Mouse (Mus musculus) lung, embryonic 14.5 days (tissue): ENCODE data around the gene Sema4a. TPM values are rescaled to one million over a fixed set of nuclear protein-coding genes. Genes with fewer than 3 reads are reported as not detected.
A peak's percentile ranks its signal among the peaks of the same experiment; 100 is the strongest.

Source experiments
- ATAC-seq: fragments of 200-750 bp; cut with Nextera tagmentation; 2 replicates; pipeline ENCODE4 v1.8.0; 2017; ENCODE audit warnings: mild to moderate bottlenecking, moderate TSS enrichment, moderate library complexity; ENCODE audit not compliant: insufficient read depth
- DNase-seq: peaks from one replicate; pipeline ENCODE4 v3.0.0-alpha.2; 2015
- H3K27ac ChIP-seq: fragments of 300-500 bp; sonication (generic); 2 replicates; pipeline ENCODE4 v1.5.1; 2014; ENCODE audit warnings: low read depth, mild to moderate bottlenecking, moderate library complexity
- H3K27me3 ChIP-seq: fragments of 300-500 bp; sonication (generic); 2 replicates; pipeline ENCODE4 v1.6.1; 2014; ENCODE audit warnings: low read length, control low read depth; ENCODE audit not compliant: insufficient read depth
- H3K36me3 ChIP-seq: fragments of 300-500 bp; sonication (generic); 2 replicates; pipeline ENCODE4 v1.6.1; 2014; ENCODE audit warnings: control low read depth; ENCODE audit not compliant: insufficient read depth
- H3K4me1 ChIP-seq: fragments of 300-500 bp; sonication (generic); 2 replicates; pipeline ENCODE4 v1.6.1; 2014; ENCODE audit warnings: antibody characterized with exemption, control low read depth; ENCODE audit not compliant: insufficient read depth
- H3K4me2 ChIP-seq: fragments of 300-500 bp; sonication (generic); 2 replicates; pipeline ENCODE4 v1.6.1; 2014; ENCODE audit warnings: mild to moderate bottlenecking
- H3K4me3 ChIP-seq: fragments of 300-500 bp; sonication (generic); 2 replicates; pipeline ENCODE4 v1.5.1; 2014; ENCODE audit warnings: low read depth, low read length
- H3K9ac ChIP-seq: fragments of 300-500 bp; sonication (generic); 2 replicates; pipeline ENCODE4 v1.6.1; 2014
- H3K9me3 ChIP-seq: fragments of 300-500 bp; sonication (generic); 2 replicates; pipeline ENCODE4 v1.6.1; 2016; ENCODE audit warnings: low read depth, low read length, control low read depth
- CTCF ChIP-seq: IDR thresholded peaks from 2 replicates; pipeline ENCODE4 v1.5.1; 2016; ENCODE audit warnings: antibody characterized with exemption, low read depth
- WGBS: fragments of 180-500 bp; shearing (Covaris S2); extraction: QIAGEN DNeasy Blood & Tissue Kit; methylation state at CpG from one replicate; pipeline ENCODE4 v1.1.7; 2014; 5-methylcytosine and 5-hydroxymethylcytosine counted together
- polyA plus RNA-seq: library from polyadenylated mRNA; unstranded; fragments of >200 nt; fragmentation: Nextera tagmentation; extraction: Ambion mirVana; gene quantifications from 2 replicates; pipeline ENCODE4 v1.2.1, GENCODE M21; 2014

Gene Sema4a
- polyA plus RNA-seq, 1 experiment from 2014 or later: 2.8 TPM

GRCm38 (mm10) chr3:88479828-88480227, 18.8 kb upstream of the Sema4a start:
- DNase-seq (no peak), ATAC-seq (no peak)
- 74% methylated on average over 4 of the region's 4 CpGs for WGBS
- Histone ChIP-seq H3K4me2 (no peak overlapping the region), H3K27ac (no peak overlapping the region), H3K27me3 (peaks cover 21% of the 10 kb centered on the region), H3K9me3 (no peaks in the 10 kb centered on the region), H3K4me1 (no peaks in the 10 kb centered on the region), H3K36me3 (peaks cover 13% of the 10 kb centered on the region; the same call in 1 of the 2 replicates), H3K4me3 (no peak overlapping the region), H3K9ac (no peak overlapping the region)
- no peak for TF ChIP-seq CTCF

- no peaks in the 10 kb centered on the region for H3K4me1 ChIP-seq
- WGBS: 39% methylated on average over 3 of the region's 3 CpGs
- DNase-seq: no peak
Measured at GRCm38 (mm10) chr3:88479163-88479562, 18.2 kb upstream of the Sema4a start.

GRCm38 (mm10) chr3:88477735-88478134, 16.8 kb upstream of the Sema4a start:
- Histone ChIP-seq H3K9ac (no peak overlapping the region), H3K27me3 (peaks cover 3% of the 10 kb centered on the region; the same call in 1 of the 2 replicates), H3K27ac (no peak overlapping the region), H3K36me3 (peaks cover under 1% of the 10 kb centered on the region; the same call in 1 of the 2 replicates), H3K4me2 (0 out of 2 replicates have a peak overlapping the region, but pooled peaks have one; percentile 4), H3K9me3 (no peaks in the 10 kb centered on the region), H3K4me1 (0 out of 2 replicates have a peak, but pooled peaks cover 2% of the 10 kb centered on the region), H3K4me3 (no peak overlapping the region)
- ATAC-seq (peak; percentile 87), DNase-seq (peak; percentile 89)
- peak; percentile 95 for TF ChIP-seq CTCF
- WGBS: 2% methylated on average over 8 of the region's 8 CpGs

More at GRCm38 (mm10) chr3:88479163-88479562, 18.2 kb upstream of the Sema4a start:
- Histone ChIP-seq H3K9ac (no peak overlapping the region), H3K36me3 (peaks cover 13% of the 10 kb centered on the region; the same call in 1 of the 2 replicates), H3K4me2 (no peak overlapping the region), H3K4me3 (no peak overlapping the region), H3K27me3 (peaks cover 15% of the 10 kb centered on the region; the same call in 1 of the 2 replicates), H3K27ac (no peak overlapping the region), H3K9me3 (no peaks in the 10 kb centered on the region)
- ATAC-seq: no peak
- TF ChIP-seq CTCF: no peak

- H3K27me3 ChIP-seq: no peaks in the 10 kb centered on the region
- no peaks in the 10 kb centered on the region for H3K36me3 ChIP-seq
- H3K9ac ChIP-seq: no peak overlapping the region
- no peak overlapping the region for H3K4me3 ChIP-seq
- H3K4me1 ChIP-seq: 0 out of 2 replicates have a peak, but pooled peaks cover 3% of the 10 kb centered on the region
- H3K4me2 ChIP-seq: no peak overlapping the region
- 56% methylated on average over 6 of the region's 6 CpGs for WGBS
- 0 out of 2 replicates have a peak, but pooled peaks have one; percentile 15 for TF ChIP-seq CTCF
- ATAC-seq: no peak
- H3K27ac ChIP-seq: no peak overlapping the region
- H3K9me3 ChIP-seq: no peaks in the 10 kb centered on the region
- DNase-seq: no peak
Measured at GRCm38 (mm10) chr3:88476403-88476802, 15.4 kb upstream of the Sema4a start.

GRCm38 (mm10) chr3:88473571-88473970, 12.6 kb upstream of the Sema4a start:
- DNase-seq: no peak
- Histone ChIP-seq H3K9ac (no peak overlapping the region), H3K27ac (no peak overlapping the region), H3K4me3 (no peak overlapping the region), H3K4me2 (no peak overlapping the region), H3K9me3 (no peaks in the 10 kb centered on the region), H3K4me1 (0 out of 2 replicates have a peak, but pooled peaks cover 3% of the 10 kb centered on the region), H3K36me3 (no peaks in the 10 kb centered on the region), H3K27me3 (no peaks in the 10 kb centered on the region)
- no peak for ATAC-seq
- TF ChIP-seq CTCF: no peak
- WGBS: 61% methylated on average over 1 of the region's 1 CpGs

- WGBS: 47% methylated on average over 5 of the region's 5 CpGs
- Histone ChIP-seq H3K9me3 (no peaks in the 10 kb centered on the region), H3K9ac (no peak overlapping the region), H3K4me1 (0 out of 2 replicates have a peak, but pooled peaks cover 3% of the 10 kb centered on the region), H3K36me3 (no peaks in the 10 kb centered on the region), H3K27ac (no peak overlapping the region), H3K4me3 (no peak overlapping the region), H3K27me3 (no peaks in the 10 kb centered on the region), H3K4me2 (no peak overlapping the region)
- DNase-seq (peak; percentile 48), ATAC-seq (no peak)
- TF ChIP-seq CTCF: no peak
Measured at GRCm38 (mm10) chr3:88473020-88473419, 12.0 kb upstream of the Sema4a start.

- Histone ChIP-seq H3K9ac (no peak overlapping the region), H3K4me2 (no peak overlapping the region), H3K4me3 (no peak overlapping the region), H3K4me1 (0 out of 2 replicates have a peak, but pooled peaks cover 3% of the 10 kb centered on the region), H3K36me3 (no peaks in the 10 kb centered on the region), H3K27ac (no peak overlapping the region), H3K9me3 (no peaks in the 10 kb centered on the region), H3K27me3 (no peaks in the 10 kb centered on the region)
- TF ChIP-seq CTCF: no peak
- WGBS: 45% methylated on average over 10 of the region's 10 CpGs
- ATAC-seq (no peak; the same call in 1 of the 2 replicates), DNase-seq (no peak)
Measured at GRCm38 (mm10) chr3:88470943-88471479, 10.0 kb upstream of the Sema4a start.
